ENCODE assay signal across 8 mouse cellular contexts in the genomic region with DNA sequence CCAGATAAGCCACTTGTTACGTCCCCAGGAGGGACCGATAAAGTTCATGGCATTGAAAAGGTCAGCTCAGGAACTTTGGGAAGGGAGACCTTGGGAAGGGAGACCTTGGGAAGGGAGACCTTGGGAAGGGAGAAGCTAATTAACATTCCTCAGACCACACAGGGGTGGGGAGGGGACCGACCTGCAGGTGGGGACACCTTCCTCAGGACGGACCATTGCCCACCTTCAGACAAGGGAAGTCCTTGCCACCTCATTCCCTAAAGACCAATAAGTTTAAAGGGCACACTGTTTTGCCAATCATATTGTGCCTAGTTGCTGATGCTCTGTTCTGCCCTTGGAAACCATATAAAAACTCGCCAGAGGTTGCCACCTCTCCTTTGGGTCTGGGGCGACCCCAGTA.
"Had no signal": no experiment of that assay in that cellular context is flagged by ENCODE, and none has a peak within 500 bp of the region (broad histone marks: within the 10 kb centered on the region; RNA-seq: fewer than 3 reads in every experiment).

No protein-coding gene starts in this region.

- DNase-seq: liver, postnatal 0 days; lung, adult 2 months; lung, postnatal 14 days; lung, postnatal 36 days; right cerebral cortex, postnatal 14 days; thymus, adult 2 months; thymus, postnatal 25 days; thymus, postnatal 4 days had no signal
